Mouse (Mus musculus): ENCODE measurements at regions not wholly inside any gene's neighbourhood (a gene's known extent, or its start where the extent isn't known, plus 50 kb on each side); places are given as distances from the start of the nearest gene placed in this dataset.

DNA sequence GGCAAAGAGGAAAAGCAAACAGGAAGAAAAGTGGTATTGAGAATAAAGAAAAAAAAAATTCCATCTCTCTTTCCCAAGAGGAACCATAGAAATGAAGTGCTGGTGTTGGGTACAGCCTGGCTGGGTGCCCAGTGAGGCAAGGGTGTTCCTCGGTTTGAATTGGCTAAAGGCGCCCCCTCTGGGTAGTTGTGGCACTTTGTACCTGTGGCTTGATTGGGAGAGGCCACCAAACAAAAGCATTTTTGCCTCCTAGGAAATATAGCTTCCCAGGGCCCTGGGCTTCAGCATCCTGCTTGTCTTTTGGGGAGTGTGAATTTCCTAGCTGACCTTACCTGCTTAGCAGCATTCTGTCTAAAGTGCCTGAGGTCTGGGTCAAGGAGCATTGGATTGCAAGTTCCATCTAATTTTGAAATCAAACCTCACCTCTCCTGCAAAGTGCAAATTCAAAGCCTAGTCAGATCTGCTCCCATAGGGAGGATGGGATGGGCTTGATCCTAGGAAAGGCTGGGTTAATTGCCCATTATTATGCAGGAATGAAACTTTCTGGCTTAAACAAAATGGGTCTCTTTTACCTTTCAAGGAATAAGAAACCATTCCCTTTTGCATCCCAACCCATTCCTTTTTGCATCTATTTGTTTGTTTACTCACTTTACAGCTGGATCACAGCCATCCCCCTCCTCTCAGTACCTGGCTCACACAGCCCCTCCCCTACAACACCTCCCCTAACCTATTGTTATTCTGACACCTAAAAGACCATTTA, 169.0 kb upstream of the Lrtm1 start:
- TF ChIP-seq CTCF (IDR thresholded peaks at IDR 0.05; ENCODE audit: borderline replicate concordance, insufficient read depth, low read length) (no peak), POLR2A (IDR thresholded peaks at IDR 0.05; ENCODE audit: low read depth, low read length) (no peak)

Measured in embryonic fibroblast, embryonic 13.5 days (primary cell).